Mouse (Mus musculus): Measurements from ENCODE around the gene Krt27. TPM values are rescaled to one million over a fixed set of nuclear protein-coding genes. Genes with fewer than 3 reads are reported as not detected.

The Krt27 gene
- total RNA-seq, 4 experiments from 2014 or later, result not detected

DNA sequence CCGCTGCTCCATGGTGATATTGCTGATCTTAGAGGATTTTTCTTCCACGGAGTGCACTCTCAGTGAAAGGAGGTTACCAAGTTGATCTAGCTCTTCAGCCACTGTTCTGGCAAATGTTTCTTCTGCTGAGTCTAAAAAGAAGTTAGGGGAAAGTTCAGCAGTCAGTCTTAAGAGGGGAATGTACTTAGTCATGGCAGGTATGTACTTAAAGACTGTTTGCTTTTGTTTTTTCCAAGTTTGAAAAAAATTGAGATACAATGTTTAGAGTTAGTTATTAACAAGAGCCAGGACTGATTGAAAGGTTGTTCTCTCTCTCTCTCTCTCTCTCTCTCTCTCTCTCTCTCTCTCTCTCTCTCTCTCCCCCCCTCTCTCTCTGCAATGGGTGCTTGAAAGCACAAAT, 21.2 kb downstream of the Krt27 start:
- no peak for DNase-seq (ENCODE audit: low spot score in 2 of 2)

DNA sequence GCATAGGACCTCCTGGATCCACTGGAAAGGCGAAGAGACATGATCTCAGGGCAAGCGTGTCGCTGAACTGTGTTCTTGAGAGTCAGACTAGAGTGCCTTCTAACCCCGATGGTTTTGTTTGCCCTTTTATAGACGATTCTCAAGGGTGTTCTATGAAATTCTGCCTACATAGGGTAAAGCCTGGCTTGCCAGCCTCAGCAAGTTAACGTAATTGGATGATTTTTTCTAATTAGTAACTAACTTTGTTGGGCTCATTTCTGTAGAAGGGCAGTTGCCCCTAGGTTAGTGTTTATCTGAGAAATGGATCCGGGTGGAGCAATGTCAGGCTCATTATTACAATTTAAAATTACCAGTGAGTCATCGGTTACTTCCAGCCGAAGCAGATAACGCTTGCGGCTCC, 28.1 kb downstream of the Krt27 start, which contains the start of gene Krt25:
TSS of gene Krt25 (minus strand) at position 101 of the 400 bp plus-strand sequence.
- no peak for DNase-seq (ENCODE audit: low spot score in 2 of 2)

DNA sequence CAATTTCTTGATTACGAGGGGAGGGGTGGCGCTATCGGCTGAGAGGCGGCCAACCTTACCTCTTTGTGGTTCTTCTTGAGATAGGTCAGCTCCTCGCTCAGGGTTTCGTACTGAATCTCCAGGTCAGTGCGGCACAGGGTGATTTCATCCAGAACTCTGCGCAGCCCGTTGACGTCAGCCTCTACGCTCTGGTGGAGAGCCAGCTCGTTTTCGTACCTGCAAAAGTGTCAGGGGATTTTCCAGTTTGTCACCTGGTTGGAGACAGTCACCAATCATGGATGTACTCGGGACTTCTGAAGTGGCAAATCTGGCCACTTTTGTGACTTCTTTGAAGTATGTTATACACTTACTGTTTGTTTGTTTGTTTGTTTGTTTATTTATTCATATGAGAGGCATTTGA, 29.8 kb downstream of the Krt27 start:
- no peak for DNase-seq (ENCODE audit: low spot score in 2 of 2)

DNA sequence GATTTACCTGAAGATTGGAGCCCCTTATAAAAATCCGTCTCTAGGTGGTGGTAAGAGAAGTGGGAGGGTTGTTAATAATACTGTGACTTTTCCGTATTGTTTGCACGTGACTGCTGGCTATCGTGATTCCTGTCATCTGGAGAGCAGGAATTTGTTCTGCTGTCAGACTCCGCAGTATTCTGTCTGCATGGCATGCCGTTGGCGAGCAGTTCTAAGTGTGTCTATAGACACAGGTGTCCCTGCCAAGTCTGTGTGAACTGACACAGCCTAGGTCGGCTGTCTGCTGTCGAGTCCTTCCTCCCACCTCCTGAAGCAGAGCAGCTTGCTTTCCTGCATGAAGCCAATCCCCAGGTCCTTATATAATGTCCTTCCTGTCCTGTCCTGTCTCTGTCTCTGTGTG, 31.8 kb downstream of the Krt27 start:
- no peak for DNase-seq (ENCODE audit: low spot score in 2 of 2)

DNA sequence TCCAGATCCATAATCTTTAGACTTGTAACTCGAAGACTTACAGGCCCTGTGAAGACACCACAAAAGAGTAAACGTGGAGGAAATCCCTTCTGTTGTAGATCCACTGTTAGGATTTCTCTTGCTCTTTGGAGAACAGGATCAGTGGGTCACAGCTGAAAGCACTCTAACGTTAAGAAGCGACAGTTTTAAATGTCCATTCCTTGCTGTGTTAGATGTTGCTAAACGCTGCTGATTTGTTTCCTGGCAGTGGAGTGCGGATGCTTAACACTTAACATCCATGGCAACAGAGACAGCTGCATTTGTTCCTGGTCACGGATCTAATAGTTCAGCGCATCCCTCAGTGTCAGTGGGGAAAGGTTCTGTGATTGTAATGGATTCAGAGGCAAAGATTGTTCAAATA, 34.4 kb downstream of the Krt27 start:
- no peak for DNase-seq (ENCODE audit: low spot score in 2 of 2)

DNA sequence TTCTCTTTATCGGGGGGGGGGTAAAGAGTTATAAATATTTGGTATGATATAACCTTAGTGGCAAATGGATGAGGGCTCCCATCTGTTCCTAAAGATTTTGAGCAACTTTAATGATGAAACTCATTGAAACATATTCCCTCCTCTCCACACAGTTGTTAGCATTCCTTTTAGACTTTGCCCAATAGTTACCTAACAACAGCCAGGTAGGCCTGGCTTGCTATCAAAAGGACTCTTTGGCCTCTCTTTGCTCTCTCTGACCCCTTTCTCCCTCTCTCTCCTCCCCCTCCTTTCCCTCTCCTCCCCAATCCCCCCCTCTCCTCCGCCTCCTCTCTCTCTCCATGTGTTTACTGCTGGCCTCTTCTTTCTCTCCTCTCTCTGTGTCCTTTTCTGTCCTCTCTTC, 36.3 kb downstream of the Krt27 start:
- DNase-seq (ENCODE audit: low spot score in 2 of 2), result no peak

DNA sequence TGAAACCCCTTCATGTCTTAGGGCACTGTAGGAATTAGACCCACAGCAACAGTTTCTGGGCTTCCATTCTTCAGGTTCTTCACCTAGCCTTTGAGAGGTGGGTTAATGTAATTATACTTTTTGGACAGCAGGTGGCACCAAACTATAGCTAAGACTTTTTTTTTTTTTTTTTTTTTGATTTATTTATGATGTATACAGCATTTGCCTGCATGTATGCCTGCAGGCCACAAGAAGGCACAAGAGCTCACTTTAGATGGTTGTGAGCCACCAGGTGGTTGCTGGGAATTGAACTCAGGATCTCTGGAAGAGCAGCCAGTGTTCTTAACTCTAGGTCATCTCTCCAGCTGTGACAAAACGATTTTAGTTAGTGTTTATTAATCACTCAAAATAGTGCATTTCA, 40.0 kb downstream of the Krt27 start:
- DNase-seq (ENCODE audit: low spot score in 2 of 2), result no peak

DNA sequence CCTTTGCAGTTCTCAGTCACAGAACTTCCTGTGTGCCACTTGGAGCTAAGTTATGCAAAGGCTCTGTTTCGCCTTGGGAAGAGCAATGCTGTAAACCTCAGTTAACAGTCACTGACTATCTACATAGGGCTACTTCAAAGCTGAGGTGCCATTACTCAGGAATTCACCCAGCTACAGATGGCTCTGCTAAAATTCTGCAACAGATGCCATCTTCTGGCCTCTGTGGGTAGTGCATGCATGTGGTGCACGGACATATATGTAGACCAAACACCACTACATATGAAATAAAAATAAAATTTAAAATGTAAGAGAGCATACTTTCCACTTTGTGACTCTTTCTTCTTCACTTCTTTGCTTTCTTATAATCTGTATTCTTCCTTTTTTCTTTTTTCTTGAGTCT, 43.3 kb downstream of the Krt27 start:
- peak in 1 of 2 experiments; percentile 15 for DNase-seq (ENCODE audit: low spot score in 2 of 2)

Other genes starting within 250 kb of the Krt27 start
- gene Ccr7, start 196.0 kb downstream of the Krt27 start, total RNA-seq (2022), result not detected
- 10 to 100 TPM; 20.8 to 29.7 (median 25.3) TPM for gene Smarce1, start 120.1 kb downstream of the Krt27 start, total RNA-seq (2022)
- 1 to 10 TPM; 1.7 to 3.0 (median 2.0) TPM for gene Krt222, start 107.0 kb downstream of the Krt27 start, total RNA-seq (2022)
- gene Krt24, start 65.8 kb downstream of the Krt27 start, total RNA-seq (2022), result not detected
- not detected for gene Krt25, start 28.2 kb downstream of the Krt27 start, total RNA-seq (2022)
- gene Krt26, start 13.1 kb downstream of the Krt27 start, total RNA-seq (2022), result not detected
- gene Krt28, start 23.8 kb upstream of the Krt27 start, total RNA-seq (2022), result not detected
- gene Krt10, start 38.3 kb upstream of the Krt27 start, total RNA-seq (2022), result 1 to 10 TPM; 3.5 to 4.4 (median 3.8) TPM
- gene Krt12, start 71.2 kb upstream of the Krt27 start, total RNA-seq (2022), result under 1 TPM in 1 of 4 experiments, not detected in 3; 0.17 TPM
- gene Krt20, start 87.0 kb upstream of the Krt27 start, total RNA-seq (2022), result under 1 TPM in 1 of 4 experiments, not detected in 3; 0.13 TPM
- gene Krt23, start 142.0 kb upstream of the Krt27 start, total RNA-seq (2022), result not detected
- not detected for gene Krt39, start 170.2 kb upstream of the Krt27 start, total RNA-seq (2022)
- gene Krt40, start 192.1 kb upstream of the Krt27 start, total RNA-seq (2022), result not detected
- gene Krtap3-3, start 199.8 kb upstream of the Krt27 start, total RNA-seq (2022), result not detected
- gene Krtap3-2, start 205.7 kb upstream of the Krt27 start, total RNA-seq (2022), result not detected
- gene Gm11939, start 208.4 kb upstream of the Krt27 start, total RNA-seq (2022), result not detected
- not detected for gene Krtap3-1, start 215.5 kb upstream of the Krt27 start, total RNA-seq (2022)
- not detected for gene Krtap1-5, start 229.9 kb upstream of the Krt27 start, total RNA-seq (2022)
- gene Krtap1-4, start 232.6 kb upstream of the Krt27 start, total RNA-seq (2022), result not detected
- not detected for gene Krtap1-3, start 240.2 kb upstream of the Krt27 start, total RNA-seq (2022)
- gene Krtap9-3, start 247.0 kb upstream of the Krt27 start, total RNA-seq (2022), result not detected

All from gastrocnemius, adult 8-10 months (tissue).